Mouse (Mus musculus) lung, adult 2 months (tissue): ENCODE data around the gene Cops4.

Experiments
- CTCF ChIP-seq: fragments of 200-500 bp; IDR thresholded peaks from 2 replicates; pipeline ENCODE4 v1.5.1; 2011; ENCODE audit warnings: mild to moderate bottlenecking, low read length, control low read depth; ENCODE audit not compliant: insufficient read depth
- POLR2A ChIP-seq: fragments of 200-500 bp; IDR thresholded peaks from 2 replicates; pipeline ENCODE4 v1.6.1; 2011; ENCODE audit warnings: low read depth, mild to moderate bottlenecking, control low read depth, low read length, borderline replicate concordance; ENCODE audit errors: extremely low read depth

DNA sequence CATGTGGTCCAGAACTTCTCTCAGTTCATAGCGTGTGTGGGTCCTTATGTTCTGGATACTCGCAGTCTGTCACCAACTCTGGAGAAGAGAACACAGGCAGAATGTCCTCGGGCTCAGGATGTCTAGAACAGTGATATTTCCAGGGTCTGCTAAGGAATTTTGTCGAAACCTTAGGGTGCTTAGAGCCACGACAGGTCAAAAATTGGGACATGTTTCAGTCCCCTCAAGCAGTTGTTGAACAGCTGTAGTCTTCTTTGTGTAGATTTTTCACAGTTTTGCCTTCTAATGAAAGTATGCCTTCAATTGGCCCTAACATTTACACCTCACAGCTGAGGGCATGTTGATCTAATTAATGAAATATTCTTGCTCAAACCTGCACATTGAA, 910 bp downstream of the Cops4 start:
- no peak for TF ChIP-seq POLR2A
- no peak for TF ChIP-seq CTCF
